Mouse (Mus musculus) erythroblast, embryonic 14.5 days (primary cell): Measurements from ENCODE around the gene Rrh. TPM values are rescaled to one million over a fixed set of nuclear protein-coding genes. Genes with fewer than 3 reads are reported as not detected.

ENCODE experiments used
- H3K27me3 ChIP-seq: 2 replicates; pipeline ENCODE4 v1.6.1; 2012; ENCODE audit warnings: inconsistent platforms; ENCODE audit not compliant: control insufficient read depth
- H3K36me3 ChIP-seq: 2 replicates; pipeline ENCODE4 v1.6.1; 2012; ENCODE audit warnings: mild to moderate bottlenecking, inconsistent platforms; ENCODE audit not compliant: control insufficient read depth
- H3K4me1 ChIP-seq: 2 replicates; pipeline ENCODE4 v1.6.1; 2012; ENCODE audit warnings: inconsistent platforms; ENCODE audit not compliant: control insufficient read depth
- H3K4me3 ChIP-seq: replicated peaks from 2 replicates; pipeline ENCODE3; 2012; ENCODE audit warnings: moderate library complexity, mild to moderate bottlenecking, inconsistent platforms
- H3K9me3 ChIP-seq: 2 replicates; pipeline ENCODE4 v1.6.1; 2012; ENCODE audit warnings: low read length, inconsistent platforms, mixed read lengths; ENCODE audit not compliant: control insufficient read depth
- GATA1 ChIP-seq: IDR thresholded peaks from 2 replicates; pipeline ENCODE4 v1.6.1; 2012; ENCODE audit warnings: low read length, inconsistent platforms, mixed read lengths
- TAL1 ChIP-seq: IDR thresholded peaks from 3 replicates; pipeline ENCODE4 v1.6.1; 2012; ENCODE audit warnings: low read length, inconsistent platforms, mixed read lengths
- polyA plus RNA-seq: library from polyadenylated mRNA; stranded (reverse); fragments of >175 nt; gene quantifications from 2 replicates; pipeline ENCODE4 v1.2.3, GENCODE M21; 2012

Gene Rrh
- polyA plus RNA-seq: 0.02 TPM in 1 of 2 replicates, not detected in the other

DNA sequence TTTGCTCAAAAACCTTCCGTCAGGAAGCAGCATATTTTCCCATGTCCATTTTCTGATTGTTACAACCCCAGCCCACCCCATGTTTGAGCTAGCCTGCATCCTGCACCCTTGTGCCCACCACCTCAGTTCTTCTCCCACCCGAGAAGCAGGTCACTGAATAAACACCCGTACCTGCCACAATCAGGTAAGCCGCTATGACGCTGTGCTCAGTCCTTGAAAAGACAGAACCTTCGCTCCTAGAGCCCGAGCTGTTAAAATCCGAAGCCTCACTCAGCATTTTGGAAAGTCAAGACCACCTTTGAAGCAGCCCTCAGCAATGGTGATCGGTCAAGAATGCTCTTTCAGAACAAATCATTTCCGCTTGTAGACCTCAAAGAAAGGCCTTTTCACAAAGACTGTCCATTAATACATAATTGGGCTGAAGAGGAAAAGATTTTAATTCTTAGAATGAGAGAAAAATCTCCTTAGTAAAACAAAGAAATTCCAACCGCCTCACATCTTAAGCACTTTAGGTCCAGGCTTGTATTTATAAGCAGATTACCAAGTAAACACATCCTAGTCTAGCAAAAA lies at the start of gene Rrh:
TSS of gene Rrh (minus strand) at position 382 of the 570 bp plus-strand sequence.
- no peak within 1 kb of the TSS for H3K4me3 ChIP-seq
- H3K9me3 ChIP-seq: no peaks in the 10 kb centered on the region
- no peak for TF ChIP-seq TAL1
- no peaks in the 10 kb centered on the region for H3K4me1 ChIP-seq
- H3K36me3 ChIP-seq: peaks cover 47% of the 10 kb centered on the region
- H3K27me3 ChIP-seq: no peaks in the 10 kb centered on the region

DNA sequence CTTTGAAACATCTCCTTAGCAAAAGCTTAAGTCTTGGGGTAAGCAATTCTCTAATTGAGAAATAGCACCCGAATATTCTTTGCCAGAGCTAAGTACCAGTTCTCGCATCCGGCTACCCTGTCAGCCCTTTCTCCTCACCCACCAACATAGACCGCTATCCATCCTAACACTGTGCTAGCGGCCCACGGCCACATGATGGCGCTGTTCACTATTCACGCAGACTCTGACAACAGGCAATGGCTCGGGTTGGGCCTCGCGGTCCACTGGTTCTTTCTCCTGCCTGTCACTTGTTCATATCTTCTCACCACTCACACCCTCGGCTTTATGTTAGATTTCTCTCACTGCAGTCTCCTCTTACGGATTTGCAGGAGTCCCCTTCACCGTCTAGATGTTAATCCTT lies 41.3 kb upstream of the Rrh start:
- H3K27me3 ChIP-seq: no peaks in the 10 kb centered on the region
- TF ChIP-seq GATA1: no peak
- TF ChIP-seq TAL1: no peak
- H3K4me3 ChIP-seq: no peak overlapping the region

DNA sequence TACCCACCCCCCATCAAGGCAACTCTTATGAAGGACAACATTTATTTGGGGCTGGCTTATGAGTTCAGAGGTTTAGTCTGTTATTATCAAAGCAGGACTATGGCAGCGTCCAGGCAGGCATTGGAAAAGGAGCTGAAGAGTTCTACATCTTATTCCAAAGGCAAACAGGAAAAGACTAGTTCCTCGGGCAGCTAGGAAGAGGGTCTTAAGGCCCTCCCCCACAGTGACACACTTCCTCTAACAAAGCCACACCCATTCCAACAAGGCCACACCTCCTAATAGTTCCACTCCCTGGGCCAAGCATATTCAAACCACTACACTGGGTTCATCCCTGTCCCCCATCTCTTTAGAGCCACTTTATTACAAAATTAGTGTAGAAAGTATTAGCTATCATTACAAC lies 40.2 kb upstream of the Rrh start:
- H3K36me3 ChIP-seq: peaks cover 2% of the 10 kb centered on the region; the same call in 1 of the 2 replicates
- no peaks in the 10 kb centered on the region for H3K4me1 ChIP-seq
- H3K27me3 ChIP-seq: no peaks in the 10 kb centered on the region
- TF ChIP-seq GATA1: no peak
- no peak for TF ChIP-seq TAL1
- H3K9me3 ChIP-seq: peaks cover 9% of the 10 kb centered on the region
- H3K4me3 ChIP-seq: no peak overlapping the region

More for the DNA sequence above, 41.3 kb upstream of the Rrh start:
- peaks cover 7% of the 10 kb centered on the region for H3K9me3 ChIP-seq
- no peaks in the 10 kb centered on the region; the same call in 1 of the 2 replicates for H3K36me3 ChIP-seq
- no peaks in the 10 kb centered on the region for H3K4me1 ChIP-seq

- no peaks in the 10 kb centered on the region for H3K36me3 ChIP-seq
- no peak overlapping the region for H3K4me3 ChIP-seq
- no peaks in the 10 kb centered on the region for H3K9me3 ChIP-seq
- H3K27me3 ChIP-seq: no peaks in the 10 kb centered on the region
- H3K4me1 ChIP-seq: no peaks in the 10 kb centered on the region
- TF ChIP-seq TAL1: no peak
- no peak for TF ChIP-seq GATA1
Observed at GRCm38 (mm10) chr3:129846846-129847245, 24.5 kb upstream of the Rrh start.

GRCm38 (mm10) chr3:129845868-129846267 lies 23.5 kb upstream of the Rrh start:
- no peak overlapping the region for H3K4me3 ChIP-seq
- H3K27me3 ChIP-seq: no peaks in the 10 kb centered on the region
- no peaks in the 10 kb centered on the region for H3K4me1 ChIP-seq
- TF ChIP-seq TAL1: no peak
- TF ChIP-seq GATA1: no peak
- no peaks in the 10 kb centered on the region for H3K9me3 ChIP-seq
- H3K36me3 ChIP-seq: no peaks in the 10 kb centered on the region

- Histone ChIP-seq H3K4me1 (no peaks in the 10 kb centered on the region), H3K4me3 (peak overlapping the region; percentile 7), H3K9me3 (no peaks in the 10 kb centered on the region), H3K36me3 (no peaks in the 10 kb centered on the region), H3K27me3 (peaks cover 2% of the 10 kb centered on the region; the same call in 1 of the 2 replicates)
- TF ChIP-seq GATA1 (no peak), TAL1 (no peak)
Observed at GRCm38 (mm10) chr3:129838017-129838416, 15.6 kb upstream of the Rrh start.

DNA sequence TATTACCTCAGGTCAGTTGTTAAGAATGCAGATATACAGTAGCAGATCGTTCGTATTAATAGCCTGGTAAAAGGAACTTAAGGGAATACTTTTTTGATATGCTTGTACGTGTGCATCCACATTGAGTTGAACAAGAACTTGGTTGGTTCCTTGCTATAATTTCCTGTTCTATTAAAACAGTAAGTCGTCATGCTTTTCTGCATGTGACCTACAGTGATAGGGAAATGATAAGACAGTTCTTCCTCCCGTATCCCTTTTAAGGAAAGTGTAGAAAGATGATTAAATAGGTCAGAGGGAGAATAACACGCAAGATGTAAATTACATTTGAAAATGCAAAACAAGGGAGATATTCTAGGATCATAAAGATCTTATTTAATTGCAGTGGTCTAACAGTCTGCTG lies 14.6 kb upstream of the Rrh start:
- Histone ChIP-seq H3K27me3 (peaks cover 5% of the 10 kb centered on the region; the same call in 1 of the 2 replicates), H3K36me3 (no peaks in the 10 kb centered on the region), H3K4me3 (peak overlapping the region; percentile 32), H3K9me3 (no peaks in the 10 kb centered on the region), H3K4me1 (no peaks in the 10 kb centered on the region)
- TF ChIP-seq TAL1 (no peak), GATA1 (no peak)

GRCm38 (mm10) chr3:129836051-129836697 lies 13.8 kb upstream of the Rrh start:
- no peaks in the 10 kb centered on the region for H3K9me3 ChIP-seq
- no peak for TF ChIP-seq TAL1
- no peak for TF ChIP-seq GATA1
- H3K4me1 ChIP-seq: peaks cover 7% of the 10 kb centered on the region
- no peak overlapping the region for H3K4me3 ChIP-seq
- peaks cover 5% of the 10 kb centered on the region; the same call in 1 of the 2 replicates for H3K27me3 ChIP-seq
- H3K36me3 ChIP-seq: no peaks in the 10 kb centered on the region

GRCm38 (mm10) chr3:129835388-129835934 lies 13.1 kb upstream of the Rrh start, which contains the start of gene Cfi:
Gene Cfi (plus strand): TSS chr3:129835884.
- no peaks in the 10 kb centered on the region for H3K36me3 ChIP-seq
- TF ChIP-seq GATA1 (no peak), TAL1 (no peak)
- no peaks in the 10 kb centered on the region for H3K9me3 ChIP-seq
- H3K4me3 ChIP-seq: no peak within 1 kb of the TSS
- peaks cover 5% of the 10 kb centered on the region; the same call in 1 of the 2 replicates for H3K27me3 ChIP-seq
- H3K4me1 ChIP-seq: peaks cover 12% of the 10 kb centered on the region
